Mouse (Mus musculus): ENCODE results near the gene Inhbc. TPM values are rescaled to one million over a fixed set of nuclear protein-coding genes. Genes with fewer than 3 reads are reported as not detected.
A peak's percentile ranks its signal among the peaks of the same experiment; 100 is the strongest.

The Inhbc gene
- polyA plus RNA-seq, 1 experiment = not detected

GRCm38 (mm10) chr10:127323131-127323855 is 46.9 kb downstream of the Inhbc start:
- TF ChIP-seq GATA1 (IDR thresholded peaks at IDR 0.05; ENCODE audit: low read length) = no peak

GRCm38 (mm10) chr10:127322669-127323068 is 47.6 kb downstream of the Inhbc start:
- TF ChIP-seq GATA1 (IDR thresholded peaks at IDR 0.05; ENCODE audit: low read length) = no peak

- TF ChIP-seq GATA1 (IDR thresholded peaks at IDR 0.05; ENCODE audit: low read length) = no peak
Measured at GRCm38 (mm10) chr10:127322178-127322577, 48.1 kb downstream of the Inhbc start.

DNA sequence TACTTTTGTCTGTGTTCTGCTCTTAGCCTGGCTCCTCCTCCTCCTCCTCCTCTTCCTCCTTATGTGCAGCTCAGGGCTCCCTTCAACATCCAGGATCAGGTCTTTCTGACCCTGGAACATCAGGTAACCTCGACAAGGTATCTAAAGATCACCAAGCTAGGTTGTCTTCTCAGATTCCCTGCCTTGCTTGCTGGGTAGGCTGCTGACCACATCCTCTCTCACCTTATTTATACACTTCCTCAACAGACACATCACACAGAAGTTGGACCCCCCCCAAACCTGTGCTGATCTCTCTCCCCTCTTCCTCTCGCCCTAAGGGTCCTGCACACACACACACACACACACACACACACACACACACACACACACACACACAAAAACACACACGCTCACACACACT is 48.6 kb downstream of the Inhbc start, which contains the start of gene Arhgap9:
Gene Arhgap9, plus strand, starts transcription at position 344 of the 400 bp plus-strand sequence.
- no peak for TF ChIP-seq GATA1 (IDR thresholded peaks at IDR 0.05; ENCODE audit: low read length)

DNA sequence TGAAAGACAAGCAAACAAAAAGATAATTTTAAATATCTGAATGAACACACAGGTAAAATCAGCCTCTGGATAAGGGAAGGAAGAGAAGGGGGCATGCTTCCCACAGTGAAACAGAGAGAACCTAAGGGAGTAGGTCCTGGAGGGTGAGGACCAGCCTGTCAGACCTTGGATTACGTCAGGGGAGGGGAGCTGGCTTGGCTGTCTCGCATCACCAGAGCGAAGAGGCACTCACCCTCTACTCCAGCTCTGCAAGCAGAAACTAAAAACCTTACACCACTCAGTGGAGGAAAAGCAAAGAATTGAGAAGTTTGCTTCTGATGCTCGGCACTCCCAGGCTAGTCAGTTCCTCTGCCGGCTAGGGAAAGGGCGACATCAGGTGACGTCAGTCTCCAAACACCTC is 50.3 kb downstream of the Inhbc start:
- TF ChIP-seq GATA1 (IDR thresholded peaks at IDR 0.05; ENCODE audit: low read length) = no peak

GRCm38 (mm10) chr10:127318009-127318408 is 52.2 kb downstream of the Inhbc start:
- TF ChIP-seq GATA1 (IDR thresholded peaks at IDR 0.05; ENCODE audit: low read length) = no peak

DNA sequence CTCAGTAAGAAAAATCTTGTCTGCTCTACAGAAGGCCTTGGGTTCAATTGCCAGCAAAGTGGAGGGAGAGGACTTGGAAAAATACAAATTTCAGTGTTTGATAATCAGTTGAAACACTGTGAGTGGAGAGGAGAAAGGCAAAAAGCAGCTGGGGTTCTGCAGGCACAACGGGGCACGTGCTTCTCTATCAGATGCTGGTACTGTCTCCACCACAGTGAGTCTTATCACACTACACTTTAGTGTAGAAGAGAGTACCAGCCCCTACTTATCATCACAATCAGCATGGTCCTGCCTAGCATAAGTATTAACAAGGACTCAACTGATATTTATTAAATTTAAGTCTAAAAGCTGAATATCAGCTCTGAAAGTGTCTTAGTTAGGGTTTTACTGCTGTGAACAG is 53.0 kb downstream of the Inhbc start:
- TF ChIP-seq GATA1 (IDR thresholded peaks at IDR 0.05; ENCODE audit: low read length) = peak; percentile 69

DNA sequence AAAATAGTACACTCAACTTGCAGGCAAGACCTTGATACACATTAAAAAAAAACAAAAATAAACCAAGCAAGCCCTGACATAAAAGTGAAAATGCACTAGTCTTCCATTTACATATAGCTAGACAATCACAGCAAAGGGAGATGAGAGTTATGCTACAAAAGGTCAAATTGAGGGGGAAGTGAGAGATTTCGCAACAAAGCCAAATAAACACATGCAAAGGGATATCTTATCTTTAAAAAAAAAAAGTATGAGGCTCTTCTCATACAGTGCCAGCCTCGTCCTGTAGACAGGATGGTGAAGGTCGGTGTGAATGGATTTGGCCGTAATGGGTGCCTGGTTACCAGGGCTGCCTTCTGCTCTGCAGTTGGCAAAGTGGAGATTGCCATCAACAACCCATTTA is 57.4 kb downstream of the Inhbc start:
- TF ChIP-seq GATA1 (IDR thresholded peaks at IDR 0.05; ENCODE audit: low read length) = no peak

DNA sequence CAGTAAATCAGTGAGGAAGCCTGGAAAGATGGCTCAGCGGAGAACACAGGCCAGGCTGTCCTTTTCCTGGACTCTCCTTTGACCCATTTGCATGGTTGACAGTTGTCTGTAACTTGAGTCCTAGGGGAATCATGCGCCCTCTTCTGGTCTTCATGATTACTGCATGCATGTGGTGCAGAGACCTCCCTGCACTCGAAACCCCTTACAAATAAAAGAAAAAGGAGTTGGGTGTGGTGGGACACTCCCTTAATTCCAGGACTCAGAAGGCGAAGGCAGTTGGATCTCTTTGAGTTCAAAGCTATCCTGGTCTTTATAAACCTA is 57.9 kb downstream of the Inhbc start:
- TF ChIP-seq GATA1 (IDR thresholded peaks at IDR 0.05; ENCODE audit: low read length) = no peak

DNA sequence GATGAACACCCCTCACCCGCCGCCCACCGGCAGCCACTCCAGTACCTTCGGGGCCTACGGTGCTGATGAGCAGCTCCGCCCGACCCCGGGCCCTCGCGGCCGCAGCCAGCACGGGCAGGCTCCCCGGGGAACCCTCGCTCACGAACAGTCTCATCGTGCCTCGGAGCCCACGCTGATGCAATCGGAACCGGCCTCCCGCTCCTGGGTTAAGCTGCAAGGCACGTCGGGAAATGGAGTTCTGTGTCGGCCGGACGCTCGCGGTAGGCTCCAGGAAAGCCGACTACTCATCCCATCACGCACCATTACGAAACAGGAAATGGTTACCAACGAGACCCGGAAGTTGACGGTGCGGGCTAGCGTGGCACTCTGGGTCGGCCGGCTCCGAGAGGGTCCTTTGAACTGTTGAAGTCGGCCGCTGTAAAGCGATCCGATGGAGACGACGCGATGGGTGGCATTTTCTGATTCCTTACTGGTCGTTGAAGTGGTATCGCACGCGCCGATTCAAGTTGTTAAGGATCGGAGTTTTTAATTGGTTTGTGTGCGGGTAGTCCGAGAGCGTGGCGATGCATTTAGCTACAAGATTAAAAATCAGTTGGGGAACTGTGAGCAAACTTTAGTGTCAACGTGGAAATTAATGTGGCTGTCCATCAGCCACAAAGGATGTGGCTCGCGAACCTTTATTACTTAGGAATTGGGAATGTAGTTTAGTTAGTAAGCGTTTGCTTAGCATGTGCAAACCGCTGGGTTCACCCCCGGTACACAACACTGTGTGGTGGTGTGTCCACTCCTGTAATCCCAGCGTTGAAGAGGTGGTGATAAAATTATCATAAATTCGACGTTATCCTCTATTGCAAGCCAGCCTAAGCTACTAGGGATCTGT is 58.5 kb downstream of the Inhbc start, which contains the start of gene Mars:
Gene Mars, minus strand, starts transcription at position 311 of the 880 bp plus-strand sequence.
- TF ChIP-seq GATA1 (IDR thresholded peaks at IDR 0.05; ENCODE audit: low read length) = no peak

DNA sequence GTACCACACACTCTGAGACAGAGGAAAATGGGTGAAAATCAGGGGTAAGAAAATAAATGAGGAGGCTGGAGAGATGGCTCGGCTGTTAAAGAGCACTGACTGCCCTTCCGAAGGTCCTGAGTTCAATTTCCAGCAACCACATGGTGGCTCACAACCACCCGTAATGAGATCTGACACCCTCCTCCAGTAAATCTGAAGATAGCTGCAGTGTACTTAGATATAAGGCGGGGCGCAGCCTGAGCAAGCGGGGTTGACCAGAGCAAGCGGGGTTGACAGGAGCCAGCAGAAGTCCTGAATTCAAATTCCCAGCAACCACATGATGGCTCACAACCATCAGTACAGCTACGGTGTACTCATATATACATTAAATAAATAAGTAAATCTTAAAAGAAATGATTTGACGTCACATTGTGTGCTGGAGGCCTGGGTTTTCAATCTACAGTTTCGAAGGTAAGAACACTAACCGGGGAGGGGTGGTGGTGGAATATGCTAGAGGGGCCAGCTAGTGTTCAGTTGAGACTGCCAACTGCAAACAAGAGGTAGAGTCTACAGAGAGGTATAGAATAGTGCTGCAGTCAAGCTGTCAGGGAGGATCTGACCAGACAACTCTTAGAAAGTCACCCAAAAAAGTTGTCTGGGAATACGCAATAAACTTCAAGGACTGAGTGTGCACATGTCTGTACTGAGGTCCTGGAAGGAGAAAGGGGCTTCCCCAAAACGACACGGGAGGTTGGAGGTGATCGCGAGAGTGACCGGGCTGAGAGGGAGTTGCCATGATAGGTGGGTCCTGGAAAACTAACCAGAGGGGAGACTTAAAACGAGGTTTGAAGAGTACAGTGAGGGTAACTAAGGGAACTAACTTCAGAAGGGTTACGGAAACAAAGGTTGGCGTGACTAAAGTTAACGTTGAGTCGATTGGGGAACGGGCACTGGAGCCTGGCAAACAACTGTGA is 59.4 kb downstream of the Inhbc start:
- TF ChIP-seq GATA1 (IDR thresholded peaks at IDR 0.05; ENCODE audit: low read length) = no peak

Other genes starting within 250 kb of the Inhbc start
- 104 and 109 TPM in 2 replicates for gene Os9, start 249.3 kb downstream of the Inhbc start, polyA plus RNA-seq (2012)
- 143 and 205 TPM in 2 replicates for gene B4galnt1, start 205.2 kb downstream of the Inhbc start, polyA plus RNA-seq (2012)
- 0.33 and 0.66 TPM in 2 replicates for gene Slc26a10, start 189.8 kb downstream of the Inhbc start, polyA plus RNA-seq (2012)
- 61.8 and 77.7 TPM in 2 replicates for gene Arhgef25, start 180.3 kb downstream of the Inhbc start, polyA plus RNA-seq (2012)
- gene Dtx3, start 174.7 kb downstream of the Inhbc start, polyA plus RNA-seq (2012) = 129 and 155 TPM in 2 replicates
- gene Pip4k2c, start 158.8 kb downstream of the Inhbc start, polyA plus RNA-seq (2012) = 78.0 and 80.6 TPM in 2 replicates
- gene Kif5a, start 107.1 kb downstream of the Inhbc start, polyA plus RNA-seq (2012) = 0.23 and 0.32 TPM in 2 replicates
- gene Dctn2, start 104.1 kb downstream of the Inhbc start, polyA plus RNA-seq (2012) = 172 and 175 TPM in 2 replicates
- 225 and 300 TPM in 2 replicates for gene Mbd6, start 81.4 kb downstream of the Inhbc start, polyA plus RNA-seq (2012)
- 81.9 and 143 TPM in 2 replicates for gene Mars, start 58.6 kb downstream of the Inhbc start, polyA plus RNA-seq (2012)
- gene Arhgap9, start 48.5 kb downstream of the Inhbc start, polyA plus RNA-seq (2012) = 21.2 and 32.2 TPM in 2 replicates
- 0.05 and 0.06 TPM in 2 replicates for gene Gli1, start 28.5 kb downstream of the Inhbc start, polyA plus RNA-seq (2012)
- gene Inhbe, start 16.0 kb downstream of the Inhbc start, polyA plus RNA-seq (2012) = not detected in 2 replicates
- gene R3hdm2, start 9.9 kb upstream of the Inhbc start, polyA plus RNA-seq (2012) = 79.9 and 87.4 TPM in 2 replicates
- gene Stac3, start 131.3 kb upstream of the Inhbc start, polyA plus RNA-seq (2012) = 0.10 and 0.22 TPM in 2 replicates
- 530 and 621 TPM in 2 replicates for gene Ndufa4l2, start 144.5 kb upstream of the Inhbc start, polyA plus RNA-seq (2012)
- 613 and 703 TPM in 2 replicates for gene Shmt2, start 152.0 kb upstream of the Inhbc start, polyA plus RNA-seq (2012)
- 0.25 and 0.33 TPM in 2 replicates for gene Nxph4, start 164.1 kb upstream of the Inhbc start, polyA plus RNA-seq (2012)

Data from G1E-ER4 (cell line).